Mouse (Mus musculus) olfactory bulb, adult 2 months (tissue): ENCODE data around the gene Iah1.

ENCODE experiments used
- CTCF ChIP-seq: fragments of 200-500 bp; IDR thresholded peaks from 2 replicates; pipeline ENCODE4 v1.5.1; 2012; ENCODE audit warnings: low read depth, mild to moderate bottlenecking, low read length, moderate library complexity; ENCODE audit not compliant: insufficient read depth
- POLR2A ChIP-seq: fragments of 200-500 bp; IDR thresholded peaks from 2 replicates; pipeline ENCODE4 v1.6.1; 2012; ENCODE audit warnings: mild to moderate bottlenecking, low read depth, low read length, moderate library complexity; ENCODE audit not compliant: insufficient read depth

- TF ChIP-seq CTCF (no peak; the same call in 1 of the 2 replicates), POLR2A (no peak)
Observed at GRCm38 (mm10) chr12:21318143-21318895, 2.1 kb downstream of the Iah1 start.
